Mouse (Mus musculus): ENCODE results near the gene Pim1.
A peak's percentile ranks its signal among the peaks of the same experiment; 100 is the strongest.
"Not testable (repeated sequence)": the region's sequence is repeated elsewhere in the genome, so short reads cannot be mapped to it uniquely, and the experiment has no call there.

Gene Pim1

GRCm38 (mm10) chr17:29496211-29497070, 5.9 kb downstream of the Pim1 start:
- no peak for DNase-seq

DNA sequence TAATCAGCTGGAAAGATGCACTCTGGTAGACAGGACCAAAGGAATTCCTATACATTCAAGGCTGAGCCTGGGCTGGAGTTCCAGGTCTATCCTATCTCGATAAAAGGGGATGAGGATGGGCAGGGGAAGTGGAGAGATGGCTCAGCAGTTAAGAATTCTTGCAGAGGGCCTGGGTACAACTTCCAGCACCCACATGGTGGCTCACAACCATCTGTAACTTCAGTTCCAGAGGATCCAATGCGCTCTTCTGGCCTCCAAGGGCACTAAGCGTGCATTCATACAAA, 6.5 kb downstream of the Pim1 start:
- no peak for DNase-seq

DNA sequence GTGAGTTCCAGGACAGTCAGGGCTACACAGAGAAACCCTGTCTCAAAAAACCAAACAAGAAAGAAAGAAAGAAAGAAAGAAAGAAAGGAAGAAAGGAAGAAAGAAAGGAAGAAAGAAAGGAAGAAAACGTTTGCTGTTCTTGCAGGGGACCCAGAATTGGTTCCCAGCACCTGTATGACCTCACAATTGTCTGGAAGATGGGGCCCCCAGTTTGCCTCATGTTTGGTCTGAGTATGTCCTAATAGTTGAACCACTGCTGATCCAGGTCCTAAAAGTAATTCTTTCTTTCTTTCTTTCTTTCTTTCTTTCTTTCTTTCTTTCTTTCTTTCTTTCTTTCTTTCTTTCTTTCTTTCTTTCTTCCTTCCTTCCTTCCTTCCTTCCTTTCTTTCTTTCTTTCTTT, 6.9 kb downstream of the Pim1 start:
- DNase-seq = not testable (repeated sequence)

DNA sequence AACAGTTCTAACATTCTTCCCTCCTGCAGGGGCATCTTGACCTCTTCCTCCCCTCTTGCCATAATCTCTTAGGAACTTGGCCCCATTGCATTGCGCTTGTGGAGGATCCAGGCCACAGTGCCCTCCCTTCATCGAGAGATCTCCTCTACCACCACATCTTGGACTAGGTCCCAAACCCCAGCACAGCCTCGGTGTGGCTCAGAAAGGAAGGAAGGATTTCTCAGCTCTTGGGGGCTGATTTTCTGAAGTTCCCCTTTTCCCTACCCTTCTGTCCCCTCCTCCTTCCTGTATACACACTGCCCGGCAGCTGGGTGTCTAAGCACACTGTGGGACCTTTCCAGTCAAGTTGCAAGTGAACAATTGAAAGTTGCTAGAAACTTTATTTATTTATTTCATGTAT, 7.5 kb downstream of the Pim1 start:
- no peak for DNase-seq

- DNase-seq = not testable (repeated sequence)
Observed at GRCm38 (mm10) chr17:29498952-29499351, 8.4 kb downstream of the Pim1 start.

- no peak for DNase-seq
Observed at GRCm38 (mm10) chr17:29499511-29499910, 9.0 kb downstream of the Pim1 start.

DNA sequence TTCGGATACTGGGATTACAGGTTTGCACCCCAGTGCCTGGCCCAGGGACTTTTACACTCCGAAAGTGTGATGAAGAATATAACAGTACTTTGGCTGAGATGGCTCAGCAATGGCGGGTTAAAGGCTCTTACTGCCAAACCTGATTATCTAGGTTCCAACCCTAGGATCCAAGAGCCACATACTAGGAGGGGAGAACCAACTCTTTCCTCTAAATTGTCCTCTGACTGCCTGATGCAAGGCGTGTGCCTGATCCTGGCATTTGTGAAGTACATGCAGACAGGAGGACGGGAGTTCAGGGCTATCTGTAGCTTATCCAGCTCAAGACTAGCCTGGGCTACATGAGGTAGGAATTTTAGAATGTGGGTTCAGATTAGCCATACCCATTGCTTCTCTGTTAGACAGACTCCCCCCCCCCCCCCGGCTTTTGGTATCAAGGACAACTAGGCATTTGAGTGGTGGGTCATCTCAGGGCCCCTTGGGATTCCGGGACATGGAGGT, 9.7 kb downstream of the Pim1 start:
- DNase-seq = no peak

- no peak for DNase-seq
Observed at GRCm38 (mm10) chr17:29500802-29501469, 10.4 kb downstream of the Pim1 start.

GRCm38 (mm10) chr17:29502005-29502668, 11.6 kb downstream of the Pim1 start:
- DNase-seq = no peak

GRCm38 (mm10) chr17:29502669-29503665, 12.4 kb downstream of the Pim1 start:
- no peak for DNase-seq

DNA sequence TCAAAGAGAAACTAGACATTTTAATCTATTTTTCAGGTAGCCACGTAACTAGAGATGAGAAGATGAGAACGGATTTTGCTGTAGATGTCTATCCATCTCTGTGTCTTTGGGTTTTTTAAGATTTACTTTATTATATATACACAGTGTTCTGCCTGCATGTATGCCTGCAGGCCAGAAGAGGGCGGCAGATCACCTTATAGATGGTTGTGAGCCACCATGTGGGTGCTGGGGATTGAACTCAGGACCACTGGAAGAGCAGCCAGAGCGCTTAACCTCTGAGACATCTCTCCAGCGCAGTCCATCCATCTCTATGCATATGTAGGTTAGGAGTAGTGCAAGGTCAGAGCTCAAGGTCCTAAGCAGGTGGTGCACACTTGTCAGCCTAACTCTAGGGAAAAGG, 13.1 kb downstream of the Pim1 start:
- DNase-seq = no peak

DNA sequence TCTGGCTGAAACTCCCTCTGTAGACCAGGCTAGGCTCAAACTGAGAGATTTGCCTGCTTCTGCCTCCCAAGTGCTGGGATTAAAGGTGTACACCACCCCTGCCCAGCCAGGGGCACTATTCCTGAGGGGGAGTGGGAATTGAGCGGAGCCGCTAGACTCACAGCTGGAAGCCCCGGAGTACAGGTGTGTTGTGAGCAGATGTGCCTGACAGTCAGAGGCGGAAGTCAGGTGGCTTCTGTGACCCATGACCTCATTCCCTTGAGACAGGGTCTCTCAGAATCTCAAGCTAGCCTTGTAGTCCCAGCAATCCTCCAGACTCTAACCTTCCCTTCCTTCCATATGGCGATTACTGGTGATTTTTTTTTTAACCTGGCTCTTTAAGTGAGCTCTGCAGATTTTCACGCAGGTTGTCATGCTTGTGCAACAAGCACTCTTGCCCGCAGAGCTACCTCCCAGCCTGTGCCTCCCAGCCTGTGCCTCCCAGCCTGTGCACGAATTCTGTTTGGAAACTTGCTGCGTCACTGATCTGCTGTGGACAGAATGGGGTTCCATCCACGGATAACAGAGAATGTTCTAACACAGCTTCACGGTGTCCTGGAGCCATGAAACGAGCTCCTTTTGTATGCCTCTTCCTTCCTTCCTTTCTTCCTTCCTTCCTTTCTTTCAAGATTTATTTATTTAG, 18.5 kb downstream of the Pim1 start:
- no peak for DNase-seq

DNA sequence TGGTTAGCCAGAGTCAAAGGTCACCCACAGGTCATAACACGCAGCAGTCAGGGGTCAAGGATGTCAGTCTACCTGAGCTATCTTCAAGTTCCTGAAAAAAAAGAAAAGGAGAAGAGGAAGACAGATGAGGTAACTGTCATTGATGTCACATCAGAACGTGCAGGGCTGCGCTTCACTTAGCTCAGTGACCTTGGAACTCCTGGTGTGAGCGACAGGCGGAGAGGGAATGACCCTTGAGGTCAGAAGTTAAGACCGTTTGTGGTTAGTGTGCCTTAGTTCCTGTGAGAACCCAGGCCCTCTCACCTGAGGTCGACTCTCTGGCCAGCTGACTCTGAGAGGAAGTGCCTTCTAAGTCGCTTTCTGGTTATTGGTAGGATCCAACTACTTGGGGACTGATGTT, 20.1 kb downstream of the Pim1 start:
- DNase-seq = no peak

DNA sequence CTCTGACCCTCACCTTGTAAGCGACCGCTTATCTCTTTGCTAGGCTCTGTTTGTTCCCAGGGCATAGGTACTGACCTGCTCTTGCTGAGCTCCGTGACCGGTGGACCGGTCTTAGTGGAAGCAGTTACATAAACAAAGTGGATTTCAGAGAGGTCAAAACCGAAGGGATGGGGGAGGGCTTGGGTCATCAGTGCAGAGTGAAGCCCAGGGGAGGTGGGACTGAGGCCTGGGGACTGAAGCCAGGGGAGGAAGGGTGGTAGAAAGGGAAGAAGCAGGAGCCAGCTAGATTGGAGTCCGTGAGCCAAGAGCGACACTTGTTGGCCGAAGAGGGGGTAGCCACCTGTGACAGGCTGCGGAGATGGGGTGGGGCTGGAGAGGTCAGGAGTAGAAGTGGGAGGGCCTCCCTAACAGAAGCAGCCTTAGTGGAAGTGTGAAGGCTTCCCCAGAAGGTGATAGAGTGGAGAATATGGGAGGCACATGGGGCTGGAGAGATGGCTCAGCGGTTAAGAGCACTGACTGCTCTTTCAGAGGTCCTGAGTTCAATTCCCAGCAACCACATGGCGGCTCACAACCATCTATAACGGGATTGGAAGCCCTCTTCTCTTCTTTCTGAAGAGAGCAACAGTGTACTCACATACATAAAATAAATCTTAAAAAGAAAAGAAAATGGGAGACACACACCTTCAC, 22.6 kb downstream of the Pim1 start:
- DNase-seq = peak; percentile 70

DNA sequence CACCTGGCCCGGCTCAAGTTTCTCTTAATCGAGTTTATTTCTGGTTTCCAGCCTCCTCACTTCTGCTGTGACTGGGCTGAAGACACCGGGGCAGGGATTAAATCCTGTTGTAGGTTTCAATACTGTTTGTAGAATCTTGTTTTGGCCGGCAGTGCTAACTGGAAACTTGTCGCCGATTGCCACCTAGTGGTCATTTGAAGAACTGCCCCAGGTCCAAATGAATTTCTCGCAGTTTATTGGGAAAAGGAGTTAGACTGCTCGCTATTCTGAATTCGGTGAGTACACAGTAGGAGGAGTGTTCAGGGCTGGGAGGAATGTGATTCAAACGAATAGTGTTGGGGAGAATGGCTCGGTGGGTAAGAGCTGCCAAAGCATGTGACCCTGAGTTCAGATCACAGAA, 23.9 kb downstream of the Pim1 start:
- peak; percentile 61 for DNase-seq

DNA sequence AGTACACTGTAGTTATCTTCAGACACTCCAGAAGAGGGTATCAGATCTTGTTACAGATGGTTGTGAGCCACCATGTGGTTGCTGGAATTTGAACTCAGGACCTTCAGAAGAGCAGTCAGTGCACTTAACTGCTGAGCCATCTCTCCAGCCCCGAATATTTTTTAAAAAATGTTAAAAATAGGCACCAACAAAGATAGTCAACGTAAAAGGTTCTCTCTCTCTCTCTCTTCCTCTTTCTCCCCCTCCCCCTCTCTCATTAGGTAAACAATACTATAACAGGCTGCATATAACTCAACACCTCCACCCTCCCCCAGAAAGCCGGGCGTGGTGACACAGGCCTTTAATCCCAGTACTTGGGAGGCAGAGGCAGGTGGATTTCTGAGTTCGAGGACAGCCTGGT, 28.1 kb downstream of the Pim1 start:
- not testable (repeated sequence) for DNase-seq

DNA sequence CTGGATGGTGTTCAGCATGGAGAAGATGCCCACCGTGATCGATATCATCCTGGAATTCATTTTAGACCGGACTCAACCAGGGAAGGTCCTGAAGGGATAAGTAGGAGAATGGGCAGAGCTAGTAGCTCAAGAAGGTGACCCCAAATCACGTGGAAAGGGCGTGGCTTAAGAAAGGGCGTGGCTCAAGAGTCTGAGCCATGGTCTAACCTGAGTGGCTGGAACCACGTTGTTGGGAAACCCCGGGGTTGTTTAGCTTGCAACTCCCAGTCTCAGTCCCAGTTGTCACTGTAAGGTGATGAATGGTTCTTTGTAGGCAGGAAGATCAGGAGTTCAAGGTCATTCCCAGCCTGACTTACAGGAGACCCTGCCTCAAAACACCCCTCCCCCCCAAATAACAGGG, 29.2 kb downstream of the Pim1 start:
- no peak for DNase-seq

DNA sequence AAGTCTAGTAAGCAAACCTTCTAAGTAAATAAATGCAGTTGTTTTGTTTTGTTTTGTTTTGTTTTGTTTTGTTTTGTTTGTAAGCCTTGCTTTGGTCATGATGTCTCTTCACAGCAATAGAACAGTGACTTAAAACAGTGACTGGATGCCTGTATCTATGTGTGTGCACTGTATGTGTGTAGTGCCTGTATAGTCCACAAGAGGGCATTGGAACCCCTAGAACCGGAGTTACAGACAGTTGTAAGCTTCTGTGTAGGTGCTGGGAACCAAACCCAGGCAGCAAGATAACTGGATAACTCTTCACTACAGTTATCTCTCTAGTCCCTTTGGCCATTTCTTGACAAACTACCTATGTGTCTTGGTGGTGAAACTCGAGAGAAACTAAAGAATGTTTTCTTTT, 35.1 kb downstream of the Pim1 start:
- no peak for DNase-seq

DNA sequence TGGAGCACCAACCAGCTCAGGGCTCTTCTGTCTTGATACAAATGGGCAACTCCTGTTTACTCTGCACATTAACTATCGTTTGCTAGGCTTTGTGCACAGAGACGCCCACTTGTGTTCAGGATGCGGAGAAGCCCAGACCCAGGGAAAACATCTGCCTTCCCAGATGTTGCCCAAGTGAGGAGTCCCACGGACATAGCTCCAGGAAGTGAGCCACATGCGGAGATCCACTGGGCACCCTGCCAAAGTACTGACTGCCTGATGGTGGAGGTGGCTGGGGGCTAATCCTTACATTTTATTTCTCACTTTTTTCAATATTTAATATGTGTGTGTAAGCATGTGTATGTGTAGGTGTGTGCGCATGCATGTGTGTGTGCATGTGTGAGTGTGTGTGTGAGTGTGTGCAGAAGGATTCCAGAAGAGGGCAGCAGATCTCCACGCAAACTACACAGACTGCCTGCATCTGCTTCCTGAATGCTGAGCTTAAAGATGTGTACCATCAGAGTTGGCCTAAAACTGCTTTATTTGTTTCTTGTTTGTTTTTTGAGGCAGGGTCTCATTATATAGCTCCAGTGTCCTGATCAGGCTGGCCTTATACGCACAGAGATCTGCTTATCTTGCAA, 38.1 kb downstream of the Pim1 start:
- DNase-seq = no peak

GRCm38 (mm10) chr17:29530508-29530907, 40.0 kb downstream of the Pim1 start:
- DNase-seq = no peak

- no peak for DNase-seq
Observed at GRCm38 (mm10) chr17:29531278-29531677, 40.7 kb downstream of the Pim1 start.

All from kidney, adult 11 months (tissue).